Mouse (Mus musculus): ENCODE measurements at regions not wholly inside any gene's neighbourhood (a gene's known extent, or its start where the extent isn't known, plus 50 kb on each side); places are given as distances from the start of the nearest gene placed in this dataset.

GRCm38 (mm10) chrX:11653336-11653735 is 325.7 kb downstream of the H2al1j start:
- no peak for TF ChIP-seq POLR2A (IDR thresholded peaks at IDR 0.05; ENCODE audit: borderline replicate concordance, control insufficient read depth, low read depth, low read length)
- no peak for TF ChIP-seq CTCF (IDR thresholded peaks at IDR 0.05; ENCODE audit: control insufficient read depth, insufficient read depth, low read length)
